Comparison of ENCODE assay signal across 11 mouse cellular contexts in the genomic region with DNA sequence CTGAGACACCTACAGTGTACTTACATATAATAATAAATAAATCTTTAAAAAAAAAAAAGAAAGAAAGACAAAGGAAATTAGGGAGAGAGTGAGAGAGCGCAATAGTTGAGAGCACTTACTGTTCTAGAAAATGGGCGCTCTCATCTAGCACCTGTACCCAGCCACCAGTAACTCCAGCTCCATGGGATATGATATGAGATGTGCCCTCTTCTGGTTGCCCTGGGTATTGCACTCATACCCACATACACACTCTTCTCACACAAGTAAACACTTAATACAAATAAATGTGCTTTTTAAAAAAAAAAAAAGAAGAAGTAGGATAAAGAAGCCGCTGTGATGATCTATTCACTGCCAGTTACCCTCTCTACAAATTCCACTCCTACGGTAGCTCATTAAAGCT. TPM values are rescaled to one million over a fixed set of nuclear protein-coding genes. Genes with fewer than 3 reads are reported as not detected.
DNase-seq lines count a peak whose midpoint lies in the region; ATAC-seq and TF ChIP-seq lines count a peak whose summit lies in the region.
"Had no signal": no experiment of that assay in that cellular context is flagged by ENCODE, and none has a peak within 500 bp of the region (broad histone marks: within the 10 kb centered on the region; RNA-seq: fewer than 3 reads in every experiment).

No protein-coding gene starts in this region.

- H3K4me3 ChIP-seq in heart, adult 2 months = no peak overlapping the region
- H3K4me3 ChIP-seq in heart, embryonic 12.5 days = no peak overlapping the region
- no peak overlapping the region for H3K4me3 ChIP-seq in lung, adult 2 months (replicated peaks; ENCODE audit: extremely low read depth, low read depth, low read length)

- H3K9me3 ChIP-seq in heart, embryonic 12.5 days (replicated peaks) = no peaks in the 10 kb centered on the region
- H3K9me3 ChIP-seq: G1E had no signal

- intact Hi-C loops in heart, adult 2 months (cut with DNase I) = no loop called here

- H3K79me2 ChIP-seq in heart, adult 2 months (replicated peaks; ENCODE audit: control insufficient read depth, insufficient read depth, low read length) = no peaks in the 10 kb centered on the region

- WGBS in heart, adult 2 months = 98% methylated on average over 4 of the region's 4 CpGs
- 91% methylated on average over 4 of the region's 4 CpGs for WGBS in heart, embryonic 12.5 days
- whole genome bisulfite sequencing in lung, adult 2 months = 94% methylated on average over 4 of the region's 4 CpGs

- H3K27me3 ChIP-seq in heart, adult 2 months (ENCODE audit: control insufficient read depth, insufficient read depth, low read length) = no peaks in the 10 kb centered on the region
- H3K27me3 ChIP-seq in heart, embryonic 12.5 days (replicated peaks) = no peaks in the 10 kb centered on the region

- H3K4me2 ChIP-seq in heart, embryonic 12.5 days = no peak overlapping the region

- H3K36me3 ChIP-seq in heart, adult 2 months (ENCODE audit: control insufficient read depth, insufficient read depth, low read length) = no peaks in the 10 kb centered on the region
- H3K36me3 ChIP-seq in heart, embryonic 12.5 days = no peaks in the 10 kb centered on the region
- H3K36me3 ChIP-seq: G1E had no signal

- no peak overlapping the region for H3K9ac ChIP-seq in heart, adult 2 months (ENCODE audit: low read depth, low read length)
- H3K9ac ChIP-seq in heart, embryonic 12.5 days = no peak overlapping the region

- no peak for ATAC-seq in heart, embryonic 12.5 days (ENCODE audit: insufficient number of reproducible peaks, low FRiP score)
- ATAC-seq: midbrain, embryonic 16.5 days had no signal

- no peak for TF ChIP-seq EP300 in heart, adult 2 months (IDR thresholded peaks at IDR 0.05; ENCODE audit: insufficient read depth, low read depth, low read length)

- peak; percentile 56 for TF ChIP-seq CTCF in heart, adult 2 months (IDR thresholded peaks at IDR 0.05)
- no peak for TF ChIP-seq CTCF in lung, adult 2 months (IDR thresholded peaks at IDR 0.05; ENCODE audit: insufficient read depth, low read length)

- TF ChIP-seq POLR2A in heart, adult 2 months (IDR thresholded peaks at IDR 0.05; ENCODE audit: insufficient read depth, low read depth, low read length) = no peak
- TF ChIP-seq POLR2A in lung, adult 2 months (IDR thresholded peaks at IDR 0.05; ENCODE audit: borderline replicate concordance, extremely low read depth, low read depth, low read length) = no peak

- no peaks in the 10 kb centered on the region for H3K4me1 ChIP-seq in heart, adult 2 months (ENCODE audit: control insufficient read depth, insufficient read depth, low read length)
- H3K4me1 ChIP-seq in heart, embryonic 12.5 days (replicated peaks) = no peaks in the 10 kb centered on the region
- H3K4me1 ChIP-seq in lung, adult 2 months (ENCODE audit: control insufficient read depth, insufficient read depth, low read length) = no peaks in the 10 kb centered on the region

- DNase-seq in heart, adult 2 months = no peak
- DNase-seq in lung, postnatal 36 days = peak; percentile 15
- no peak for DNase-seq in lung, adult 2 months
- peak; percentile 53 for DNase-seq in ZHBTc4 (ENCODE audit: low read depth, low spot score)
- peak; percentile 48 for DNase-seq in thymus, postnatal 4 days
- no peak for DNase-seq in heart, adult 9 months (ENCODE audit: low spot score in 2 of 2)
- DNase-seq in adrenal gland, postnatal 36 days = no peak
- DNase-seq: kidney, adult 2 months had no signal

- H3K27ac ChIP-seq in heart, adult 2 months = no peak overlapping the region
- no peak overlapping the region for H3K27ac ChIP-seq in heart, embryonic 12.5 days (ENCODE audit: poor library complexity, severe bottlenecking)

RNA-seq across cellular contexts. Expression of a gene that starts 36.0 kb away (rescaled TPM):
- total RNA-seq in heart, adult 2 months (2021) = 10 to 100 TPM; 23.9 to 26.8 TPM
- polyA plus RNA-seq in heart, adult 2 months (2012; rRNA removed) = 9.6 and 17.8 TPM in 2 replicates
- 47.5 and 48.5 TPM in 2 replicates for polyA plus RNA-seq in heart, embryonic 12.5 days (2016; fragmentation: Nextera tagmentation; extraction: Ambion mirVana)
- polyA plus RNA-seq in lung, adult 2 months (2012; rRNA removed) = 7.6 and 11.1 TPM in 2 replicates
- total RNA-seq in adrenal gland, postnatal 36 days (2021) = 10 to 100 TPM; 22.1 to 22.5 TPM

Comparison
In these comparisons a context has a peak if more than half of its experiments do, and no peak if none do; other contexts are left out.
1. DNase-seq: peak in lung, postnatal 36 days (single experiment), ZHBTc4 (single experiment) and thymus, postnatal 4 days (single experiment); none in heart, adult 2 months (0 of 2), lung, adult 2 months (single experiment), heart, adult 9 months (0 of 2) and adrenal gland, postnatal 36 days (0 of 2).